Mouse (Mus musculus) NIH3T3 (cell line): Measurements from ENCODE around the gene Acot2.
"Not testable (repeated sequence)": the region's sequence is repeated elsewhere in the genome, so short reads cannot be mapped to it uniquely, and the experiment has no call there.

Experiments used
- DNase-seq: peaks from one replicate; pipeline ENCODE4 v3.0.0-alpha.2; 2012; ENCODE audit warnings: low read depth

The Acot2 gene

GRCm38 (mm10) chr12:84038241-84038640 lies 50.6 kb downstream of the Acot2 start, which contains the start of gene Acot4:
Gene Acot4, plus strand, starts transcription at chr12:84038379.
- not testable (repeated sequence) for DNase-seq

- DNase-seq = not testable (repeated sequence)
These were observed 51.0 kb downstream of the Acot2 start, which contains the start of gene Gm49366 for GRCm38 (mm10) chr12:84038691-84039111. Gene Gm49366, plus strand, starts transcription at chr12:84038935.

- DNase-seq = no peak
These were observed 54.6 kb downstream of the Acot2 start for GRCm38 (mm10) chr12:84042248-84042647.
